Mouse (Mus musculus) megakaryocyte, adult 5-6 weeks (primary cell): Measurements from ENCODE around the gene Myo1g. TPM values are rescaled to one million over a fixed set of nuclear protein-coding genes. Genes with fewer than 3 reads are reported as not detected.

ENCODE experiments used
- ATAC-seq: 2 replicates; pipeline ENCODE4 v1.8.0; 2016; ENCODE audit warnings: mild to moderate bottlenecking, inconsistent platforms; ENCODE audit not compliant: poor library complexity, severe bottlenecking
- total RNA-seq, 2 experiments: library from RNA; stranded (forward) in 1 of 2; stranded (reverse) in 1 of 2; fragments of 153-499, 151-499 nt in 1 of 2; fragments of 221-1000, 200-1000 nt in 1 of 2; gene quantifications; 2 replicates each; pipeline versions ENCODE4 v1.2.3 to v1.2.4; 2015 to 2017

Gene Myo1g
- total RNA-seq, 2 experiments from 2014 or later = 161 to 182 TPM

DNA sequence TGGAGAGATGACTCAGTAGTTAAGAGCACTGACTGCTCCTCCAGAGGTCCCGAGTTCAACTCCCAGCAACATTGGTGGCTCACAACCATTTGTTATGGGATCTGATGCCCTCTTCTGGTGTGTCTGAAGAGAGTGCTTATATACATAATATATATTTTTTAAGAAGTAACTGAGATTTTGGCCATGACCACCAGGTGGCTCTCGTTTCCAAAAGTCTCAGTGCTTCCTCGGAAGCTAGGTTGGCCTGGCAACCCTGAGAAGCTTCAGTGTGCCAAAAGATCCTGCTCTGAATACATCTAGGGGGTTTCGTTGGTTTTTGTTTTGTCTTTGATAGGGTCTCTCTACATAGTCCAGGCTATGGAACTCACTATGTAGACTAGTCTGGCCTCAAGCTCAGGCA, 55.6 kb downstream of the Myo1g start:
- ATAC-seq = peak; percentile 82

GRCm38 (mm10) chr11:6463159-6463837, 57.5 kb downstream of the Myo1g start:
- 0 out of 2 replicates have a peak, but pooled peaks have one; percentile 49 for ATAC-seq

Other genes with a start within 250 kb of the Myo1g start
- 34.8 and 40.1 TPM in 2 replicates for gene Tmed4, start 246.1 kb downstream of the Myo1g start, total RNA-seq (2015)
- 35.1 and 35.8 TPM in 2 replicates for gene Tmed4, start 246.1 kb downstream of the Myo1g start, total RNA-seq (2017)
- gene Ogdh, start 229.3 kb downstream of the Myo1g start, total RNA-seq (2015) = 92.5 and 99.3 TPM in 2 replicates
- gene Ogdh, start 229.3 kb downstream of the Myo1g start, total RNA-seq (2017) = 74.2 and 90.3 TPM in 2 replicates
- 37.8 and 39.0 TPM in 2 replicates for gene Zmiz2, start 131.9 kb downstream of the Myo1g start, total RNA-seq (2015)
- gene Zmiz2, start 131.9 kb downstream of the Myo1g start, total RNA-seq (2017) = 7.9 and 12.6 TPM in 2 replicates
- gene Ppia, start 105.5 kb downstream of the Myo1g start, total RNA-seq (2015) = 3,541 and 3,784 TPM in 2 replicates
- gene Ppia, start 105.5 kb downstream of the Myo1g start, total RNA-seq (2017) = 1,457 and 1,607 TPM in 2 replicates
- 235 and 240 TPM in 2 replicates for gene H2afv, start 76.5 kb downstream of the Myo1g start, total RNA-seq (2015)
- 173 and 184 TPM in 2 replicates for gene H2afv, start 76.5 kb downstream of the Myo1g start, total RNA-seq (2017)
- 54.1 and 63.5 TPM in 2 replicates for gene Purb, start 45.0 kb downstream of the Myo1g start, total RNA-seq (2015)
- 43.7 and 56.3 TPM in 2 replicates for gene Purb, start 45.0 kb downstream of the Myo1g start, total RNA-seq (2017)
- 32.2 and 32.4 TPM in 2 replicates for gene Ccm2, start 25.9 kb upstream of the Myo1g start, total RNA-seq (2015)
- gene Ccm2, start 25.9 kb upstream of the Myo1g start, total RNA-seq (2017) = 63.5 and 63.9 TPM in 2 replicates
- 0.23 TPM in 1 of 2 replicates, not detected in the other for gene Nacad, start 85.1 kb upstream of the Myo1g start, total RNA-seq (2015)
- gene Nacad, start 85.1 kb upstream of the Myo1g start, total RNA-seq (2017) = not detected in 2 replicates
- 15.3 and 17.3 TPM in 2 replicates for gene Tbrg4, start 105.1 kb upstream of the Myo1g start, total RNA-seq (2015)
- 9.4 and 10.6 TPM in 2 replicates for gene Tbrg4, start 105.1 kb upstream of the Myo1g start, total RNA-seq (2017)
- not detected in 2 replicates for gene Wap, start 117.7 kb upstream of the Myo1g start, total RNA-seq (2015)
- gene Wap, start 117.7 kb upstream of the Myo1g start, total RNA-seq (2017) = not detected in 2 replicates
- gene Ramp3, start 137.6 kb upstream of the Myo1g start, total RNA-seq (2015) = 0.30 TPM in 1 of 2 replicates, not detected in the other
- 0.11 TPM in 1 of 2 replicates, not detected in the other for gene Ramp3, start 137.6 kb upstream of the Myo1g start, total RNA-seq (2017)